Mouse (Mus musculus) MEL (cell line): Measurements from ENCODE around the gene Lad1. TPM values are rescaled to one million over a fixed set of nuclear protein-coding genes. Genes with fewer than 3 reads are reported as not detected.

ENCODE experiments used
- DNase-seq: peaks from one replicate; pipeline ENCODE4 v3.0.0; 2011; ENCODE audit warnings: low read depth, low spot score
- H3K27ac ChIP-seq: 2 replicates; pipeline ENCODE4 v1.5.1; 2012; ENCODE audit warnings: low read depth, mild to moderate bottlenecking, control low read depth, low read length, moderate library complexity; ENCODE audit not compliant: control insufficient read depth
- H3K27me3 ChIP-seq, 2 experiments: fragments of 150-350 bp in 1 of 2; sonication (generic) in 1 of 2; 2 replicates each; pipeline ENCODE4 v1.6.1; 2012; ENCODE audit warnings: low read length in 2 of 2, mild to moderate bottlenecking in 2 of 2, improper control_type of control experiment in 1 of 2, moderate library complexity in 1 of 2; ENCODE audit not compliant: insufficient read depth in 2 of 2, control insufficient read depth in 1 of 2
- H3K36me3 ChIP-seq, 2 experiments: 2 replicates each; pipeline ENCODE4 v1.6.1; 2012 to 2014; ENCODE audit warnings: low read length in 2 of 2, improper control_type of control experiment in 1 of 2, inconsistent platforms in 1 of 2, mild to moderate bottlenecking in 1 of 2; ENCODE audit not compliant: insufficient read depth in 2 of 2, control insufficient read depth in 1 of 2
- H3K4me1 ChIP-seq, 2 experiments: fragments of 150-350 bp in 1 of 2; sonication (generic) in 1 of 2; 2 replicates each; pipeline ENCODE4 v1.6.1; 2012; ENCODE audit warnings: low read length in 2 of 2, improper control_type of control experiment in 1 of 2, mild to moderate bottlenecking in 1 of 2; ENCODE audit not compliant: insufficient read depth in 2 of 2, control insufficient read depth in 1 of 2
- H3K4me3 ChIP-seq, 2 experiments: fragments of 150-350 bp in 1 of 2; sonication (generic) in 1 of 2; 2 replicates each; pipeline ENCODE4 v1.5.1; 2012; ENCODE audit warnings: low read depth in 2 of 2, low read length in 2 of 2, mild to moderate bottlenecking in 2 of 2, moderate library complexity in 2 of 2, control low read depth in 1 of 2, improper control_type of control experiment in 1 of 2; ENCODE audit not compliant: control insufficient read depth in 1 of 2, insufficient read depth in 1 of 2
- H3K79me2 ChIP-seq: 2 replicates; pipeline ENCODE4 v1.6.1; 2012; ENCODE audit warnings: mild to moderate bottlenecking, low read length, moderate library complexity; ENCODE audit not compliant: control insufficient read depth, poor library complexity, insufficient read depth
- H3K9ac ChIP-seq: 2 replicates; pipeline ENCODE4 v1.6.1; 2012; ENCODE audit warnings: low read depth, mild to moderate bottlenecking, control low read depth, low read length, moderate library complexity; ENCODE audit not compliant: control insufficient read depth, poor library complexity, severe bottlenecking
- H3K9me3 ChIP-seq: fragments of 150-350 bp; sonication (generic); replicated peaks from 2 replicates; pipeline ENCODE4 v1.6.1; 2012; ENCODE audit warnings: mild to moderate bottlenecking, low read length, improper control_type of control experiment, moderate library complexity; ENCODE audit not compliant: insufficient read depth
- BHLHE40 ChIP-seq: IDR thresholded peaks from 2 replicates; pipeline ENCODE4 v1.6.1; 2012; ENCODE audit warnings: low read depth, mild to moderate bottlenecking, inconsistent platforms, low read length, improper control_type of control experiment, borderline replicate concordance
- CHD1 ChIP-seq: IDR thresholded peaks from 2 replicates; pipeline ENCODE4 v1.6.1; 2012; ENCODE audit warnings: low read depth, mild to moderate bottlenecking, inconsistent platforms, low read length, improper control_type of control experiment
- CHD2 ChIP-seq: IDR thresholded peaks from 2 replicates; pipeline ENCODE4 v1.6.1; 2011; ENCODE audit warnings: low read length, improper control_type of control experiment
- CTCF ChIP-seq, 3 experiments: IDR thresholded peaks in 2 of 3; conservative IDR thresholded peaks in 1 of 3; 2 replicates each; pipeline ENCODE4 v1.5.1; 2011 to 2012; ENCODE audit warnings: low read length in 3 of 3, low read depth in 2 of 3, mild to moderate bottlenecking in 2 of 3, improper control_type of control experiment in 1 of 3, inconsistent platforms in 1 of 3, mixed read lengths in 1 of 3, moderate library complexity in 1 of 3; ENCODE audit not compliant: control insufficient read depth in 1 of 3, insufficient read depth in 1 of 3, poor library complexity in 1 of 3, severe bottlenecking in 1 of 3
- ELF1 ChIP-seq: IDR thresholded peaks from 2 replicates; pipeline ENCODE4 v1.6.1; 2014; ENCODE audit warnings: low read depth, mild to moderate bottlenecking, inconsistent platforms, low read length, improper control_type of control experiment, moderate library complexity
- ETS1 ChIP-seq: IDR thresholded peaks from 2 replicates; pipeline ENCODE4 v1.6.1; 2012; ENCODE audit warnings: low read depth, mild to moderate bottlenecking, inconsistent platforms, low read length, improper control_type of control experiment, moderate library complexity
- GABPA ChIP-seq: IDR thresholded peaks from 2 replicates; pipeline ENCODE4 v1.6.1; 2012; ENCODE audit warnings: low read depth, mild to moderate bottlenecking, inconsistent platforms, low read length, improper control_type of control experiment, moderate library complexity
- JUND ChIP-seq: IDR thresholded peaks from 2 replicates; pipeline ENCODE4 v1.6.1; 2011; ENCODE audit warnings: low read depth, mild to moderate bottlenecking, improper control_type of control experiment, low read length
- MAFK ChIP-seq: IDR thresholded peaks from 2 replicates; pipeline ENCODE4 v1.6.1; 2011; ENCODE audit warnings: low read depth, mild to moderate bottlenecking, low read length, improper control_type of control experiment, borderline replicate concordance
- MAX ChIP-seq: IDR thresholded peaks from 2 replicates; pipeline ENCODE4 v1.6.1; 2011; ENCODE audit warnings: low read length, improper control_type of control experiment
- MYB ChIP-seq: IDR thresholded peaks from 2 replicates; pipeline ENCODE4 v1.6.1; 2011; ENCODE audit warnings: mild to moderate bottlenecking, low read depth, low read length, improper control_type of control experiment
- MYC ChIP-seq: IDR thresholded peaks from 2 replicates; pipeline ENCODE4 v1.6.1; 2011; ENCODE audit warnings: low read depth, mild to moderate bottlenecking, low read length, improper control_type of control experiment, moderate library complexity
- NELFE ChIP-seq: IDR thresholded peaks from 2 replicates; pipeline ENCODE4 v1.6.1; 2011; ENCODE audit warnings: low read depth, low read length, improper control_type of control experiment
- NRF1 ChIP-seq: IDR thresholded peaks from 2 replicates; pipeline ENCODE4 v1.6.1; 2014; ENCODE audit warnings: low read depth, mild to moderate bottlenecking, inconsistent platforms, low read length, improper control_type of control experiment, moderate library complexity; ENCODE audit not compliant: poor library complexity, insufficient read depth, severe bottlenecking
- RCOR1 ChIP-seq: IDR thresholded peaks from 2 replicates; pipeline ENCODE4 v1.6.1; 2012; ENCODE audit warnings: low read depth, mild to moderate bottlenecking, inconsistent platforms, low read length, improper control_type of control experiment
- SIN3A ChIP-seq: IDR thresholded peaks from 2 replicates; pipeline ENCODE4 v1.6.1; 2012; ENCODE audit warnings: low read length, improper control_type of control experiment, inconsistent platforms
- SMC3 ChIP-seq: IDR thresholded peaks from 2 replicates; pipeline ENCODE4 v1.6.1; 2011; ENCODE audit warnings: low read depth, low read length, improper control_type of control experiment
- TBP ChIP-seq: IDR thresholded peaks from 2 replicates; pipeline ENCODE4 v1.8.0; 2011; ENCODE audit warnings: low read depth, low read length, improper control_type of control experiment
- TCF12 ChIP-seq: IDR thresholded peaks from 2 replicates; pipeline ENCODE4 v1.6.1; 2014; ENCODE audit warnings: low read depth, mild to moderate bottlenecking, inconsistent platforms, low read length, improper control_type of control experiment, moderate library complexity
- ZC3H11A ChIP-seq: IDR thresholded peaks from 2 replicates; pipeline ENCODE4 v1.6.1; 2012; ENCODE audit warnings: low read depth, mild to moderate bottlenecking, inconsistent platforms, low read length, improper control_type of control experiment
- ZMIZ1 ChIP-seq: IDR thresholded peaks from 2 replicates; pipeline ENCODE4 v1.6.1; 2012; ENCODE audit warnings: low read depth, mild to moderate bottlenecking, inconsistent platforms, low read length, improper control_type of control experiment, moderate library complexity
- polyA plus RNA-seq, 2 experiments: library from polyadenylated mRNA; stranded (reverse) in 1 of 2; unstranded in 1 of 2; fragments of >175 nt in 1 of 2; fragments of >200 nt in 1 of 2; gene quantifications; 2 replicates each; pipeline versions ENCODE4 v1.2.1 to v1.2.4; 2012; ENCODE audit warnings: low replicate concordance in 2 of 2, low read depth in 1 of 2; ENCODE audit not compliant: insufficient read length in 2 of 2, insufficient read depth in 1 of 2, missing spikeins in 1 of 2
- total RNA-seq: library from RNA; depleted of rRNA; stranded (reverse); fragments of 300-350 nt; gene quantifications from 2 replicates; pipeline ENCODE4 v1.2.3, GENCODE M21; 2012

Lad1 gene
- total and polyA plus RNA-seq, 3 experiments, result not detected

- DNase-seq, result no peak
- H3K36me3 ChIP-seq, result peaks cover 0 to 3% of the 10 kb centered on the region in 2 experiments; a peak in 1 of 4 replicates
- no peak overlapping the region for H3K4me3 ChIP-seq
- peaks cover 0 to 1% of the 10 kb centered on the region in 2 experiments; a peak in 1 of 4 replicates for H3K27me3 ChIP-seq
- peaks cover 0 to 8% of the 10 kb centered on the region in 2 experiments; a peak in 1 of 4 replicates for H3K4me1 ChIP-seq
- no peak overlapping the region for H3K27ac ChIP-seq
- no peaks in the 10 kb centered on the region for H3K79me2 ChIP-seq
- no peaks in the 10 kb centered on the region for H3K9me3 ChIP-seq
- H3K9ac ChIP-seq, result no peak overlapping the region
- TF ChIP-seq MAFK, result no peak
- no peak for TF ChIP-seq CHD1
- TF ChIP-seq BHLHE40, result no peak
- no peak for TF ChIP-seq TBP
- no peak for TF ChIP-seq NELFE
- no peak for TF ChIP-seq MYB
- no peak for TF ChIP-seq MAX
- no peak for TF ChIP-seq JUND
These were observed 25.3 kb downstream of the Lad1 start for GRCm38 (mm10) chr1:135843519-135844262.

- Histone ChIP-seq H3K9me3 (no peaks in the 10 kb centered on the region), H3K9ac (no peak overlapping the region), H3K4me3 (no peak overlapping the region), H3K27ac (no peak overlapping the region), H3K4me1 (peaks cover 0 to 8% of the 10 kb centered on the region in 2 experiments; a peak in 1 of 4 replicates), H3K79me2 (no peaks in the 10 kb centered on the region), H3K36me3 (peaks cover 0 to 3% of the 10 kb centered on the region in 2 experiments; a peak in 1 of 4 replicates), H3K27me3 (peaks cover 0 to 1% of the 10 kb centered on the region in 2 experiments; a peak in 1 of 4 replicates)
- DNase-seq, result peak; percentile 16
- TF ChIP-seq CHD2 (no peak), SIN3A (no peak), MAFK (no peak), MYC (no peak), ETS1 (no peak), TBP (no peak), NRF1 (no peak), ZMIZ1 (no peak), SMC3 (no peak), TCF12 (no peak), GABPA (no peak), JUND (no peak), CTCF (IDR thresholded peaks at IDR 0.05 in 2 of 3, conservative IDR thresholded peaks at IDR 0.05 in 1 of 3; ENCODE audit: control insufficient read depth in 1 of 3, insufficient read depth in 1 of 3, low read depth in 2 of 3, low read length in 3 of 3, poor library complexity in 1 of 3, severe bottlenecking in 1 of 3) (no peak), ELF1 (no peak), ZC3H11A (no peak), RCOR1 (no peak)
These were observed 26.1 kb downstream of the Lad1 start for GRCm38 (mm10) chr1:135844481-135844880.
